ENCODE assay signal across 8 mouse cellular contexts in the genomic region with DNA sequence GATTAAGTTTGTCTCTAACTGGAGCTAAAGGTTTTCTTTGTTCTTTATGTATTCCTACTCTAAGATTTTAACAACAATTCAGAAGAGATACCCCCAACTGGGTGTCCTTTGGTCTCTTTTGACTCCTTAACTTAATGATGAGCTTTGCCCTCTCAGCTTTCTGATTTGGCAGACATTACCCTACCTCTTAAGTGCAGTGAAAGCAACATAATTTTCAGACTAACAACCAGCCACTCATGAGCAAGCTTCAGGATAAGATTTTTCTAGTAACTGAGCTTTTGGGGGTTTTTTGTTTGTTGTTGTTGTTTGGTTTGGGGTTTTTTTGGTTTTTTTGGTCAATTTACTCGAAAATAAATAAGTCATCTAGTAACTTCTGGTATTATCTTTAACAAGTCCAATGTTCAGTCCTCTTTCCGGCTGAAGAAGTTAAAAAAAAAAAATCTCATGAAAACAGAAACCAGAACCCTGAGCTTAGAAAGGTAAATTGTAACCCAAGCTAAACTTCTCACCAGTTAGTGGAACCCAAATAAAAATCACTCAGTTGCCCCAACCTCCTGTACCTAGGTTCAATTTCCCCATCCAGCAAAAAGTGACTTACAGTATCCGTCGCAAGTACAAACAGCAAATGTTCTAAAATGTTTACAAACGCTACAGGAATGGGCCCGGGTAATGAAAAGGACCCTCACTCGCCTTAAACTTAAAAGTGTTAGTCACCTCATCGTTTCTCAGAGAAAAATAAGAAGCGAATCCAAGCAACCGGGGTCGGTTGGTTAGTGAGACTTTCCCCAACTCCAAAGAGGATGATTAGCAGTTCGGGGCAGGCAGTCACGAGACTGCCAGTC. TPM values are rescaled to one million over a fixed set of nuclear protein-coding genes. Genes with fewer than 3 reads are reported as not detected.
DNase-seq lines count a peak whose midpoint lies in the region; ATAC-seq lines count a peak whose summit lies in the region.

No protein-coding gene starts in this region.

- H3K27ac ChIP-seq in forebrain, embryonic 16.5 days (ENCODE audit: low read length) = peak overlapping the region; percentile 83
- peak overlapping the region; percentile 99 for H3K27ac ChIP-seq in liver, embryonic 12.5 days

- 4% methylated on average over 13 of the region's 13 CpGs for WGBS in forebrain, embryonic 16.5 days
- 2% methylated on average over 13 of the region's 13 CpGs for WGBS in liver, embryonic 12.5 days (ENCODE audit: insufficient replicate concordance)

- peaks cover 22% of the 10 kb centered on the region for H3K4me1 ChIP-seq in forebrain, embryonic 16.5 days (replicated peaks; ENCODE audit: control insufficient read depth, insufficient read depth, low read length)
- peaks cover 64% of the 10 kb centered on the region for H3K4me1 ChIP-seq in liver, embryonic 12.5 days

- peak overlapping the region; percentile 82 for H3K9ac ChIP-seq in forebrain, embryonic 16.5 days (replicated peaks; ENCODE audit: low read depth, low read length)
- peak overlapping the region; percentile 98 for H3K9ac ChIP-seq in liver, embryonic 12.5 days

- no peak for ATAC-seq in forebrain, embryonic 16.5 days
- ATAC-seq in liver, embryonic 12.5 days = no peak

- no peaks in the 10 kb centered on the region for H3K36me3 ChIP-seq in forebrain, embryonic 16.5 days (ENCODE audit: control insufficient read depth, insufficient read depth)
- H3K36me3 ChIP-seq in liver, embryonic 12.5 days = peaks cover 6% of the 10 kb centered on the region; the same call in 1 of the 2 replicates

- DNase-seq in 416B (ENCODE audit: low read depth) = peak; percentile 42
- peak; percentile 63 for DNase-seq in A20 (ENCODE audit: low read depth, low spot score)
- no peak for DNase-seq in right cerebral cortex, postnatal 14 days
- no peak for DNase-seq in cerebellum, adult 9-11 months
- DNase-seq in gastrocnemius, postnatal 4 days (ENCODE audit: low spot score in 2 of 2) = no peak
- DNase-seq in adrenal gland, adult 2 months = no peak

- peak overlapping the region; percentile 74 for H3K4me3 ChIP-seq in forebrain, embryonic 16.5 days (replicated peaks; ENCODE audit: low read length)
- H3K4me3 ChIP-seq in liver, embryonic 12.5 days = peak overlapping the region; percentile 98

- no peaks in the 10 kb centered on the region for H3K9me3 ChIP-seq in forebrain, embryonic 16.5 days (ENCODE audit: control insufficient read depth, low read length)
- no peaks in the 10 kb centered on the region for H3K9me3 ChIP-seq in liver, embryonic 12.5 days (replicated peaks)

- peak overlapping the region; percentile 57 for H3K4me2 ChIP-seq in forebrain, embryonic 16.5 days (ENCODE audit: low read length)
- H3K4me2 ChIP-seq in liver, embryonic 12.5 days = peak overlapping the region; percentile 92

- H3K27me3 ChIP-seq in forebrain, embryonic 16.5 days (replicated peaks; ENCODE audit: control insufficient read depth, insufficient read depth, low read length) = no peaks in the 10 kb centered on the region
- no peaks in the 10 kb centered on the region for H3K27me3 ChIP-seq in liver, embryonic 12.5 days (replicated peaks)

RNA-seq across cellular contexts. Expression of gene Ndel1, which starts 19.8 kb away (rescaled TPM):
- 96.8 and 100 TPM in 2 replicates for polyA plus RNA-seq in forebrain, embryonic 16.5 days (2015; fragmentation: Nextera tagmentation; extraction: Ambion mirVana)
- polyA plus RNA-seq in liver, embryonic 12.5 days (2016; fragmentation: Nextera tagmentation; extraction: Ambion mirVana) = 40.4 and 42.0 TPM in 2 replicates
- total RNA-seq in gastrocnemius, postnatal 4 days (2021) = 10 to 100 TPM; 76.4 to 86.4 TPM
- 10 to 100 TPM; 60.6 to 98.0 TPM for total RNA-seq in adrenal gland, adult 2 months (2021)
- 156 and 186 TPM in 2 replicates for polyA plus RNA-seq in adrenal gland, adult 2 months (2012; rRNA removed)

RNA-seq across cellular contexts. Expression of gene Rnf222, which starts 36.5 kb away (rescaled TPM):
- not detected in 2 replicates for polyA plus RNA-seq in forebrain, embryonic 16.5 days (2015; fragmentation: Nextera tagmentation; extraction: Ambion mirVana)
- polyA plus RNA-seq in liver, embryonic 12.5 days (2016; fragmentation: Nextera tagmentation; extraction: Ambion mirVana) = 0.07 and 0.10 TPM in 2 replicates
- under 1 TPM in 1 of 2 experiments, not detected in 1; 0.07 TPM for total RNA-seq in gastrocnemius, postnatal 4 days (2021)
- total RNA-seq in adrenal gland, adult 2 months (2021) = under 1 TPM in 1 of 2 experiments, not detected in 1; 0.09 TPM
- polyA plus RNA-seq in adrenal gland, adult 2 months (2012; rRNA removed) = 0.23 and 0.39 TPM in 2 replicates

RNA-seq across cellular contexts. Expression of gene Rpl26, which starts 49.5 kb away (rescaled TPM):
- polyA plus RNA-seq in forebrain, embryonic 16.5 days (2015; fragmentation: Nextera tagmentation; extraction: Ambion mirVana) = 554 and 607 TPM in 2 replicates
- polyA plus RNA-seq in liver, embryonic 12.5 days (2016; fragmentation: Nextera tagmentation; extraction: Ambion mirVana) = 938 and 976 TPM in 2 replicates
- 1,000 to 10,000 TPM; 1,219 to 1,338 TPM for total RNA-seq in gastrocnemius, postnatal 4 days (2021)
- total RNA-seq in adrenal gland, adult 2 months (2021) = 1,000 to 10,000 TPM; 1,114 to 1,327 TPM
- polyA plus RNA-seq in adrenal gland, adult 2 months (2012; rRNA removed) = 146 and 179 TPM in 2 replicates

Comparison
In these comparisons a context has a peak if more than half of its experiments do, and no peak if none do; other contexts are left out.
1. DNase-seq: peak in 416B (single experiment) and A20 (single experiment); none in right cerebral cortex, postnatal 14 days (single experiment), cerebellum, adult 9-11 months (single experiment), gastrocnemius, postnatal 4 days (0 of 2) and adrenal gland, adult 2 months (single experiment).